Mouse (Mus musculus) mouse embryonic stem cell (cell line): ENCODE measurements at regions not wholly inside any gene's neighbourhood (a gene's known extent, or its start where the extent isn't known, plus 50 kb on each side); places are given as distances from the start of the nearest gene placed in this dataset.

Experiments used
- in situ Hi-C, 2 experiments: fragments of 300-500 bp; cut with MboI; formaldehyde crosslinking; loops; 1 replicate in 1 of 2; 3 replicates in 1 of 2; pipeline ENCODE4 v1.14.3; 2019 to 2020; ENCODE audit warnings: low sequenced_read_pairs in 2 of 2, low pct_unique_long_range_greater_than_20kb in 1 of 2, mixed read lengths in 1 of 2; ENCODE audit not compliant: unreplicated experiment in 1 of 2

GRCm38 (mm10) chr1:137899305-137899704 is 276.2 kb downstream of the Ptprc start:
- in situ Hi-C loops: no loop called here

- in situ Hi-C loops: no loop called here
Measured at GRCm38 (mm10) chr1:137898891-137899290, 276.6 kb downstream of the Ptprc start.

- in situ Hi-C loops: no loop called here
Measured at GRCm38 (mm10) chr1:137898397-137898796, 277.1 kb downstream of the Ptprc start.

GRCm38 (mm10) chr1:137881656-137882055 is 293.9 kb downstream of the Ptprc start:
- in situ Hi-C loops: no loop called here

GRCm38 (mm10) chr1:137874361-137874760 is 301.1 kb downstream of the Ptprc start:
- in situ Hi-C loops: no loop called here

GRCm38 (mm10) chr1:137873628-137874027 is 301.9 kb downstream of the Ptprc start:
- in situ Hi-C loops: no loop called here

- in situ Hi-C loops: no loop called here
Measured at GRCm38 (mm10) chr1:137865030-137865429, 310.5 kb downstream of the Ptprc start.

GRCm38 (mm10) chr1:137863506-137863905 is 312.0 kb downstream of the Ptprc start:
- in situ Hi-C loops: no loop called here

GRCm38 (mm10) chr1:137852262-137852661 is 323.2 kb downstream of the Ptprc start:
- in situ Hi-C loops: no loop called here

- in situ Hi-C loops: no loop called here
Measured at GRCm38 (mm10) chr1:137847311-137847923, 328.1 kb downstream of the Ptprc start.

- in situ Hi-C loops: no loop called here
Measured at GRCm38 (mm10) chr1:137846857-137847256, 328.7 kb downstream of the Ptprc start.

- in situ Hi-C loops: no loop called here
Measured at GRCm38 (mm10) chr1:137840531-137840930, 335.0 kb downstream of the Ptprc start.

- in situ Hi-C loops: no loop called here
Measured at GRCm38 (mm10) chr1:137839703-137840102, 335.8 kb downstream of the Ptprc start.

GRCm38 (mm10) chr1:137839263-137839662 is 336.2 kb downstream of the Ptprc start:
- in situ Hi-C loops: no loop called here

- in situ Hi-C loops: no loop called here
Measured at GRCm38 (mm10) chr1:137838357-137838756, 337.2 kb downstream of the Ptprc start.

GRCm38 (mm10) chr1:137833535-137833934 is 342.0 kb downstream of the Ptprc start:
- in situ Hi-C loops: no loop called here

GRCm38 (mm10) chr1:137831284-137831683 is 344.2 kb downstream of the Ptprc start:
- in situ Hi-C loops: no loop called here

GRCm38 (mm10) chr1:137827379-137827778 is 348.1 kb downstream of the Ptprc start:
- in situ Hi-C loops: no loop called here

- in situ Hi-C loops: no loop called here
Measured at GRCm38 (mm10) chr1:137815401-137815888, 360.1 kb downstream of the Ptprc start.

GRCm38 (mm10) chr1:137814556-137814955 is 361.0 kb downstream of the Ptprc start:
- in situ Hi-C loops: no loop called here

- in situ Hi-C loops: no loop called here
Measured at GRCm38 (mm10) chr1:137813716-137814115, 361.8 kb downstream of the Ptprc start.
